Mouse (Mus musculus) c-Kit-positive CD71-negative TER-119-negative erythroid progenitor cells, embryonic 14.5 days (primary cell): ENCODE results near the gene Abcg5.

Experiments used
- DNase-seq: peaks from one replicate; pipeline ENCODE4 v3.0.0-alpha.2; 2013; ENCODE audit warnings: low read depth

Abcg5 gene

DNA sequence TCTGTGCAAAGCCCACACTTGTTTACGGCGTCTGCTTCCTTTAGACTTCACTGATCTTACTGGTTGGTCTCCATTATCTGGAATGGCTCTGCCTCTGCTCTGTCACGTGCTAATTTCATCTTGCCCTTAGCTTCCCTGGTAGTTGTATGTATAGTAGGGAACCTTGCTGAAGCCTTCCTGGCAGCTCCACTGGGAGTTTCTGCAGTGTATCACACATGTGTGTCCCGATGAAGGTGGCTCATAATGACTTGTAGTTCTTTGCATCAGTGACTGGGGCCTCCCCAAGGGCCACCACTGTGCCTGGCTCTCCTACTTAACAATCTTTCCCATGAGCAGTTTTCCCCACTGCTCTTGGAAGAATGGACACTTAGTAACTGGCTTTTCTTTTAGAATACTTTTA lies 74.2 kb downstream of the Abcg5 start:
- DNase-seq = no peak
